Mouse (Mus musculus) liver, postnatal 0 days (tissue): ENCODE measurements around the gene Gm47959.

Experiments used
- CTCF ChIP-seq: sonication (generic); IDR thresholded peaks from 2 replicates; pipeline ENCODE4 v1.5.1; 2016; ENCODE audit warnings: antibody characterized with exemption, low read depth
- EP300 ChIP-seq: IDR thresholded peaks from 2 replicates; pipeline ENCODE4 v1.6.1; 2016; ENCODE audit warnings: antibody characterized with exemption, low read depth, mild to moderate bottlenecking

DNA sequence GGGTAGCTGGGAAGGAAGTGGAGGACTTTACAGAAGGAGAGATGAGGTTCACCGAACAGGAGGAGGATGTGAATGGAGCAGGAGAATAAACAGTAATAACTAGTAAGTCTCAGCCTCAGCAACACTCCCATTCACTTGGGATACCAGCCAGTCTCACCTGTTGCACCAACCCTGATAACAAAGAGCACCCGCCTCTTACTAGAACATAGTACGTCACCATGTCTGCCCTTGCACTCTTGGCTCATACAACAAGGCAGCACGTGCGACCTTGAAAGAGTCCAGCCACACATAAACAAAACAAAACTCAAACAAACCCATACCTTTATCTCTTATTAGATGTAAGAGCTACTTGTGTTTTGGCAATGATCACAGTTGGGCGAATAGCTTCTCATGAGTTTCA lies 32.2 kb downstream of the Gm47959 start:
- TF ChIP-seq EP300 (no peak), CTCF (no peak)
